Mouse (Mus musculus) forebrain, embryonic 12.5 days (tissue): ENCODE results near the gene Mrpl38. TPM values are rescaled to one million over a fixed set of nuclear protein-coding genes. Genes with fewer than 3 reads are reported as not detected.
A peak's percentile ranks its signal among the peaks of the same experiment; 100 is the strongest.
"Not testable (repeated sequence)": the region's sequence is repeated elsewhere in the genome, so short reads cannot be mapped to it uniquely, and the experiment has no call there.

Experiments used
- ATAC-seq: fragments of 200-750 bp; cut with Nextera tagmentation; 2 replicates; pipeline ENCODE4 v1.8.0; 2017; ENCODE audit warnings: moderate TSS enrichment; ENCODE audit not compliant: low FRiP score
- H3K27ac ChIP-seq: fragments of 300-500 bp; sonication (generic); 2 replicates; pipeline ENCODE4 v1.5.1; 2016; ENCODE audit warnings: mild to moderate bottlenecking
- H3K27me3 ChIP-seq: fragments of 300-500 bp; sonication (generic); 2 replicates; pipeline ENCODE4 v1.6.1; 2016; ENCODE audit warnings: mild to moderate bottlenecking
- H3K36me3 ChIP-seq: fragments of 300-500 bp; sonication (generic); replicated peaks from 2 replicates; pipeline ENCODE4 v1.6.1; 2016; ENCODE audit warnings: mild to moderate bottlenecking
- H3K4me1 ChIP-seq: fragments of 300-500 bp; sonication (generic); 2 replicates; pipeline ENCODE4 v1.6.1; 2016
- H3K4me2 ChIP-seq: fragments of 300-500 bp; sonication (generic); 2 replicates; pipeline ENCODE4 v1.6.1; 2016; ENCODE audit warnings: mild to moderate bottlenecking, moderate library complexity
- H3K4me3 ChIP-seq: fragments of 300-500 bp; sonication (generic); replicated peaks from 2 replicates; pipeline ENCODE4 v1.5.1; 2016; ENCODE audit warnings: mild to moderate bottlenecking
- H3K9ac ChIP-seq: fragments of 300-500 bp; sonication (generic); 2 replicates; pipeline ENCODE4 v1.6.1; 2016; ENCODE audit warnings: mild to moderate bottlenecking
- H3K9me3 ChIP-seq: fragments of 300-500 bp; sonication (generic); 2 replicates; pipeline ENCODE4 v1.6.1; 2016
- WGBS: fragments of 180-500 bp; shearing (Covaris S2); methylation state at CpG from one replicate; pipeline ENCODE4 v1.1.7; 2016; 5-methylcytosine and 5-hydroxymethylcytosine counted together
- polyA plus RNA-seq: library from polyadenylated mRNA; unstranded; fragments of >200 nt; fragmentation: Nextera tagmentation; extraction: Ambion mirVana; gene quantifications from 2 replicates; pipeline ENCODE4 v1.2.1, GENCODE M21; 2016

Gene Mrpl38
- polyA plus RNA-seq, 1 experiment from 2014 or later = 90.5 TPM

DNA sequence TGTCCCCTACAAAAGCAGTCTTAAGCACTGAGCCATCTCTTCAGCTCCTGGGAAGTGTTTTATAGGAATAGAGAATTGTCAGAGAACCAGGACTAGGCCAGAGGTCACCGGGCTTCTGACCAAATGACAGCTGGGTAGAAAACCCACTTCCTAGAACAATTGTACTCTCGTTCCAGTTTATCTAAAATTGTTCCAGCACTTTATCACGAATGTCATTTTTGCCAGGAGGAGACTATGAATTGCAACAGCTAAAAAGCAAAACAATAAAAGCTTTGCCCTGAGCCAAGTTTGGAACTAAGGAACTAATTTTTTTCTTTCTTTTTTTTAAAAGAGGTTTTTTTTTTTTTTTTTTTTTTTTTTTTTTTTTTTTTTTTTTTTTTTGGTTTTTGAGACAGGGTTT, 43.1 kb downstream of the Mrpl38 start:
- H3K4me3 ChIP-seq = no peak overlapping the region
- H3K9me3 ChIP-seq = no peaks in the 10 kb centered on the region
- ATAC-seq = no peak
- 79% methylated on average over 3 of the region's 3 CpGs for WGBS
- no peaks in the 10 kb centered on the region for H3K27me3 ChIP-seq
- H3K9ac ChIP-seq = no peak overlapping the region
- H3K27ac ChIP-seq = no peak overlapping the region
- no peaks in the 10 kb centered on the region for H3K36me3 ChIP-seq
- H3K4me2 ChIP-seq = no peak overlapping the region
- H3K4me1 ChIP-seq = no peaks in the 10 kb centered on the region

DNA sequence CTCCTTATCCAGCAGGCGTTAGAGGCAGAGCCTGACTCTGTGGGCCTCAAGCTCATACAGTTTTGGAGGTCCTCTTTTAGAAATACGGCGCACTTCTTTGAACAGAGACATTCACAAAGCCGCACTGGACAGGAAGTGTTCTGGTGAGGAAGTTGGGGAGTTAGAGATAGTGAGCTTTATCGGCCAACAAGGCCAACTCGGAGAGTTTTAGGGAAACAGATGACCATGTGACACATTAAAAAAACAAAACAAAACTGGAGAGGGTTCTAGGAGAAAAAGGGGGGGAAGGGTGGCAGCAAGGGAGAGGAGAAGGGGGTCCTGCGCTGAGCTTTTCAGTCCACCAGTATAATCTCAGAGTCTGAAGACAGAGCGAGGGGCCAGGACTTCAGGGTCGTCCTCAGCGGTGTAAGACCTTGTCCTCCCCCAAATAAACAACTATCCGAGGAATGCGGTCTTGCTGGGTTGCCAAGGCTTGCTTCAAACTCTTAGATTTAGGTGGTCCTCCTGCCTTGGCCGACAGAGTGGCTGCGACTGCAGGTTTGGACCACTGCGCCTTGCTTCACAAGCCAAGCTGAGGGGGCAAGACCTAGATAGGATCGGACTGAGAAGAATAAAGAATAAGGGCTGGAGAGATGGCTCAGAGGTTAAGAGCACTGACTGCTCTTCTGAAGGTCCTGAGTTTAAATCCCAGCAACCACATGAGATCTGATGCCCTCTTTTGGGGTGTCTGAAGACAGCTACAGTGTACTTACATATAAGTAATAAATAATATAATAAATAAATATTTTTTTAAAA, 44.7 kb downstream of the Mrpl38 start:
- ATAC-seq = no peak
- no peak overlapping the region for H3K27ac ChIP-seq
- 74% methylated on average over 16 of the region's 16 CpGs for WGBS

DNA sequence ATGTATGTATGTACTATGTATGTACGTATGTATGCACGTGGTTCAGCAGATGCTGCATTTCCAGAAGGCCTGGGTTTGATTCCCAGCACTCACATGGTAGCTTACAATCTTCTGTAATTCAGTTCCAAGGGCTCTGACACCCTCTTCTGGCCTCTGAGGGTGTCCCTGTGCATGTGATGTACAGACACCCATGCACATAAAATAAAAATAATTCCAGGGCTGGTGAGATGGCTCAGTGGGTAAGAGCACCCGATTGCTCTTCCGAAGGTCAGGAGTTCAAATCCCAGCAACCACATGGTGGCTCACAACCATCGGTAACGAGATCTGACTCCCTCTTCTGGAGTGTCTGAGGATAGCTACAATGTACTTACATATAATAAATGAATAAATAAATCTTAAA, 45.7 kb downstream of the Mrpl38 start:
- H3K9me3 ChIP-seq, H3K4me3 ChIP-seq, H3K9ac ChIP-seq, H3K4me2 ChIP-seq, H3K4me1 ChIP-seq, H3K27ac ChIP-seq, H3K36me3 ChIP-seq, H3K27me3 ChIP-seq, ATAC-seq: not testable (repeated sequence)
- 95% methylated on average over 6 of the region's 6 CpGs for WGBS

More for the DNA sequence above, 44.7 kb downstream of the Mrpl38 start:
- no peaks in the 10 kb centered on the region for H3K36me3 ChIP-seq
- no peaks in the 10 kb centered on the region for H3K9me3 ChIP-seq
- H3K4me2 ChIP-seq = no peak overlapping the region
- no peak overlapping the region for H3K4me3 ChIP-seq
- H3K9ac ChIP-seq = no peak overlapping the region
- H3K27me3 ChIP-seq = no peaks in the 10 kb centered on the region
- H3K4me1 ChIP-seq = no peaks in the 10 kb centered on the region

DNA sequence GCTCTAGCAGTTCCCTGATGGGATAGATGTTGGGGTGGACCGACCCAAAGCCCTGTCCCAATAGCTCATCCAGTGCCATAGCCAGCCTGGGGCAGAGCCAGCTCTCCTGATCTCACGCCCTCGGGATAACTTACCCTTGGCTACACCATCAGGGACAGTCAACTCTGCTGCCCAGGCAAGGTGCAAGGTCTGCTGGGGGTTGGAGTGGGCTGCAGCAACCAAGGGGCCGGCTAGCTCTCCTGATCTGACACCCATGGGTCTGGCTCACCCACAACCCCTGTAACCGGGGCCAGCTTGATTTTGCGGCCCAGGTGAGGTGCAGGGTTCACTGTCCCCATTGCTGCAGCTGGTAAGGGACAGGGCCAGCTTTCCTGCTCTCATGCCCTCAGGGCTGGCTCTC, 47.1 kb downstream of the Mrpl38 start:
- peaks cover 8% of the 10 kb centered on the region for H3K4me1 ChIP-seq
- H3K9me3 ChIP-seq = no peaks in the 10 kb centered on the region
- no peak overlapping the region for H3K4me2 ChIP-seq
- no peak overlapping the region for H3K9ac ChIP-seq
- ATAC-seq = no peak
- 85% methylated on average over 6 of the region's 6 CpGs for WGBS
- no peak overlapping the region for H3K27ac ChIP-seq
- H3K36me3 ChIP-seq = no peaks in the 10 kb centered on the region
- no peaks in the 10 kb centered on the region for H3K27me3 ChIP-seq
- no peak overlapping the region for H3K4me3 ChIP-seq

DNA sequence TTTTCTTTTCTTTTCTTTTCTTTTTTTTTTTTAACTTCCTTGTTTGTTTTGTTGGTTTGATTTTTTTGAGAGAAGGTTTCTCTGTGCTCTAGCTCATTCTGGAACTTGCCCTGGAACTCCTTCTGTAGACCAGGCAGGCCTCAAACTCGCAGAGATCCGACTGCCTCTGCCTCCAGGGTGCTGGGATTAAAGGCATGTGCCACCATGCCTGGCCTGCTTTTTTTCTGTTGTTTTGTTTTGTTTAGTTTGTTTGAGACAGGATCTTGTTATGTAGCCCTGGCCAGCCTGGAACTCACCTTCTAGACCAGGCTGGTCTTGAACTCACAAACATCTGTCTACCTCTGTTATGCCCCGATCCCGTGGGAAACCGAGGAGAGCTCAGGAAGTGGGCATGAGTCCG, 49.1 kb downstream of the Mrpl38 start:
- ATAC-seq = no peak
- H3K27me3 ChIP-seq = no peaks in the 10 kb centered on the region
- no peak overlapping the region for H3K9ac ChIP-seq
- no peak overlapping the region for H3K4me3 ChIP-seq
- 0 out of 2 replicates have a peak, but pooled peaks cover 3% of the 10 kb centered on the region for H3K36me3 ChIP-seq
- H3K9me3 ChIP-seq = no peaks in the 10 kb centered on the region
- no peak overlapping the region for H3K4me2 ChIP-seq
- WGBS = 94% methylated on average over 6 of the region's 6 CpGs
- peaks cover 17% of the 10 kb centered on the region for H3K4me1 ChIP-seq
- H3K27ac ChIP-seq = no peak overlapping the region

DNA sequence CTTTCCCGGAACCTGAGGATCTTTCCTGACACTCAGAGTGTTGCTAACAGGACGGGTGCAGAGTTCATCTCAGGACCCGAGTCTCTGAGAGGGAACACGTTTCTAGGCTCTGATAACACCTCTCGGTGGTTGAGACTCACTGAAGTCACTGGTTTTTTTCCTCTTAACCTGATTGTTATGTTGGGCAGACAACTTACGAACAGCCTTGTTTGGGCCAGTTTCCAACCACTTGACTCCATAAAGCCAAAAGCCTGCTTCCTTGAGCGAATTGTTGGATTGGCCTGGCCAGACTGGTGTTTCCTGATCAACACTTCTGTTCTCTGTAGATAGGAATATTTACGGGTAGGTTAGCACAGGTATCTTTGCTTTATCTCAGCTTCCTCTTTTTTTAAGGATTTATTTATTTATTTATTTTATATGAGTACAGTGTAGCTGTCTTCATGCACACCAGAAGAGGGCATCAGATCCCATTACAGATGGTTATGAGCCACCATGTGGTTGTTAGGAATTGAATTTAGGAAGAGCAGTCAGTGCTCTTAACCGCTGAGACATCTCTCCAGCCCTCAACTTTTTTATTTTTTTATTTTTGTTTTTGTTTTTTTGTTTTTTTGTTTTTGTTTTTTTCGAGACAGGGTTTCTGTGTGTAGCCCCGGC, 49.8 kb downstream of the Mrpl38 start:
- ATAC-seq = no peak
- Histone ChIP-seq H3K9me3 (no peaks in the 10 kb centered on the region), H3K4me1 (peaks cover 17% of the 10 kb centered on the region), H3K36me3 (peaks cover 5% of the 10 kb centered on the region), H3K27ac (no peak overlapping the region), H3K27me3 (no peaks in the 10 kb centered on the region), H3K4me3 (no peak overlapping the region), H3K4me2 (no peak overlapping the region), H3K9ac (no peak overlapping the region)
- 91% methylated on average over 11 of the region's 11 CpGs for WGBS

DNA sequence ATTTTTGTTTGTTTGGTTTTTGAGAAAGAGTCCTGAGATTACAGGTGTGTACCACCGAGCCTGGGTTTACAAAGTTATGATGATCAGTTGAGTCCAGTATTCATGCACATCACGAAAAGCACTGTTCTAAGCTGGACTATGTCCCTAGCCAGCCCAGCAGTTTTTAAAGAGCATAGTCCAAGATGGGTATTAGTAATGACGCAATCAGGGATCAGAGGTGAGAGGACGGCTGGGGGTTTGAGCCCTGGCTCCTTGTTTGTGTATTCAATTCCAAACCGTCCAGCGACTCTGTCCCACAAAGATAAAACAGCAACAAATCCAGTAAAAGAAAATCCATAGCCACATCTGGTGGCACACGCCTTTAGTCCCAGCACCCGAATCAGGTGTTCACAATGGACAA, 50.5 kb downstream of the Mrpl38 start:
- H3K4me3 ChIP-seq = no peak overlapping the region

DNA sequence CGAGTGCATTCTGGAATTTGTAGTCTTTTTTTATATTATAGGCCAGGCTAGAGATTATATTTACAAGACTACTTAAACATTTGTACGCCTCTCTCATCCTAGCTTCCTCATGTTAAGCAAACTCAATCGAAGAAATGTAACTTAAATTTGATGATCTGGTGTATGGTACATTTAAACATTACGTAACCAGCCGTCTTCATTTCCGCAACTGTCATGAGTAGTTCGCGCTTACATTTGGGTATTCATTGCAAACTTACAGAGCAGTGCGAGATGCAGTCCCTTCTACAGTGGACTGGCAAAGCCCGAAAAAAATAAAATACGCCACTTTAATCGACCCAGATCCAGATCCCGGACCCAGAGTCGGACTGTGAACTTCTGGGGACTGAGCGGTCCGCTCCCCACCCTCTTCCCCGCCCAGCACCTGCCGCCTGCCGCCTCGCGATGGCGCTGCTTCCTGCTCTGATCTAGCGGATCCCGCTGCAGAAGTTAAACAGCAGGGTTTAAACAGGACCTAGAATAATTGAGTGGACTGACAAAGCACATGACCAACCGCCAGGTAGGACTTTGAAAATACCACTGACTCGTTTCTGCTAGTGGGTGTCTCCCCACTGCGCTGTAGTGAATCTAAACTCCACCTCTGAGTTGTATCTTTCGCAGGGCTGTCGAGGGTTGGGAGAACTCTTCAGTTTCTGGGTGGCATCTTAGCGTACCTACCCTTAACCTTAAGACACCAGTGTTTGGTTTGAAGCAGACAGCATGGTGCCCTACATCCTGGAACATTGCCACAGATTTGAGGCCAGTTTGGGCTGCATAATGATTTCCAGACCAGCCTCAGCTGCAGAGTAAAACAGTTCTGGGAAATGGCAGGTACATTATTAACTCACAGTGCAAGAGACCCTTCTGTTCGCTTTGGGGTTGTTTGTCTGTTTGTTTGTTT, 51.2 kb downstream of the Mrpl38 start:
- peaks cover 17% of the 10 kb centered on the region for H3K4me1 ChIP-seq
- peak; percentile 82 for ATAC-seq
- H3K4me2 ChIP-seq = peak overlapping the region; percentile 51
- H3K9ac ChIP-seq = peak overlapping the region; percentile 56
- H3K9me3 ChIP-seq = no peaks in the 10 kb centered on the region
- peak overlapping the region; percentile 54 for H3K4me3 ChIP-seq
- 4% methylated on average over 31 of the region's 31 CpGs for WGBS
- peaks cover 18% of the 10 kb centered on the region for H3K36me3 ChIP-seq
- peak overlapping the region; percentile 72; the same call in 1 of the 2 replicates for H3K27ac ChIP-seq
- no peaks in the 10 kb centered on the region for H3K27me3 ChIP-seq

More for the DNA sequence above, 50.5 kb downstream of the Mrpl38 start:
- 87% methylated on average over 8 of the region's 8 CpGs for WGBS
- Histone ChIP-seq H3K27ac (no peak overlapping the region), H3K27me3 (no peaks in the 10 kb centered on the region), H3K4me2 (peak overlapping the region; percentile 51), H3K36me3 (peaks cover 12% of the 10 kb centered on the region), H3K4me1 (peaks cover 17% of the 10 kb centered on the region), H3K9me3 (no peaks in the 10 kb centered on the region), H3K9ac (no peak overlapping the region)
- no peak for ATAC-seq

DNA sequence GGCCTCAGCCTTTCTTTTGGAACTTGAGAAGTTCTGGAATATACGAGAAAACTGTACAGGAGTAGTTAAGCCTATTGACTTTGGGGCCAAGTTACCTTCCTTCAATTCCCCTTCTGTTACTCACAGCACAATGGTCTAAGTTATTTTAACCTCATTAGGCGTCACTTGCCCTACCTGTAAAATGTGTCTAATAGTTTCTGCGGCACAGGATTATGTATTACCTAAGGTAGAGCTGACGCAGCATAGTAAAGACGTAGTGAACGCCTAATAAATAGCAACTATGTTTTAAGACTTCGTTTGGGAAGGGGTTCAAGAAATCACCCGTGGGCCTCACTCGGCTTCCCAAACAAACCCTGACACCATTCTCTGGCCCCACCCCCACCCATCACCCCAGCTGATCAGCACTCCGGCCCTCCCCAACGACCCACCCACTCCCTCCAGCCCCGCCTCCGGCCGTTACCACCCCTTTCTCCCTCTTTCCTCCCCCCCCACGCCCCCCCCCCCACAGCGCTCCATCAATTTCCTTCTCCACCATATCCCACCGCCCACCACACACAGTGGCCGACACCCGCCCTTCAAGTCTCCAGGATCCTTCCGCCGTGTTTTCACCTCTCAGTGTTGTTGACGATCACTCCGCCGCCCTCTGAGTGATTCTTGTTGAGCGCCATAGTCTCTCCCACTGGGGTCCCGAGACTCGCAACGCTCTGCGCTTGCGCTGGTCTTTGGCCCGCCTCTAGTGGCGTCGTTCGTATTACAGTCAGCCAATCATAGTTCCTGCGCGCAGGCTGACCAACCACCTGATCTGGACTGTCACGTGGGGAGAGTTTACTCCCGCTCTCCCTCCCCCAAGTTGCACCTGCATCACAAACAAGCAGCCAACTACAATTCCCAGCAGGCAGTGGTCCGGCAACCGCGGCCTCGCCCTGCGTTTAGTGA, 52.1 kb downstream of the Mrpl38 start, which contains the start of gene Wbp2:
Gene Wbp2 (minus strand): TSS at position 738 of the 936 bp plus-strand sequence.
- Histone ChIP-seq H3K4me2 (peak within 1 kb of the TSS; percentile 51), H3K9ac (peak within 1 kb of the TSS; percentile 56), H3K27me3 (no peaks in the 10 kb centered on the region), H3K36me3 (peaks cover 27% of the 10 kb centered on the region), H3K4me3 (peak within 1 kb of the TSS; percentile 54), H3K27ac (peak within 1 kb of the TSS; percentile 75), H3K9me3 (no peaks in the 10 kb centered on the region), H3K4me1 (peaks cover 17% of the 10 kb centered on the region)
- peak; percentile 97 for ATAC-seq
- 5% methylated on average over 40 of the region's 43 CpGs for whole genome bisulfite sequencing

DNA sequence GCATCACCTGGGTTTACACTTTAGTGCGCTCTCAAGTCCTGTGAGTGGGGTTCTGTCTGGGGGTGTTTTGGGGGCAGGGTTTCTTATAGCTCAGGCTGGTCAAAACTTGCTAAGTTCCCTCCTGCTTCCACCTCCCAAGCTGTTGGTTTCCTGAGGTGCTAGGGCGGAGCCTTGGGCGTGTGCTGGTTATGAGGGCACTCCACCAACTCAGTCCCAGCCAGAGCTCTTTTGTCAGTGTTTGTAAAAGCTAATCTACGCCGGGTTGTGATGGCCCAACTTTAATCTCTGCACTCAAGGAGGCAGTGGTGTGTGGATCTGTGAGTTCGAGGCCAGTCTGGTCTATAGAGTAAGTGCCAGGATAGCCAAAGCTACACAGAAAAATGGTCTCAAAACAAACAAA, 54.5 kb downstream of the Mrpl38 start:
- no peak overlapping the region for H3K27ac ChIP-seq
- H3K9ac ChIP-seq = no peak overlapping the region
- no peak for ATAC-seq
- WGBS = 96% methylated on average over 6 of the region's 6 CpGs
- no peak overlapping the region for H3K4me2 ChIP-seq
- H3K36me3 ChIP-seq = peaks cover 50% of the 10 kb centered on the region
- peaks cover 20% of the 10 kb centered on the region for H3K4me1 ChIP-seq
- no peaks in the 10 kb centered on the region for H3K9me3 ChIP-seq
- no peaks in the 10 kb centered on the region for H3K27me3 ChIP-seq
- no peak overlapping the region for H3K4me3 ChIP-seq

DNA sequence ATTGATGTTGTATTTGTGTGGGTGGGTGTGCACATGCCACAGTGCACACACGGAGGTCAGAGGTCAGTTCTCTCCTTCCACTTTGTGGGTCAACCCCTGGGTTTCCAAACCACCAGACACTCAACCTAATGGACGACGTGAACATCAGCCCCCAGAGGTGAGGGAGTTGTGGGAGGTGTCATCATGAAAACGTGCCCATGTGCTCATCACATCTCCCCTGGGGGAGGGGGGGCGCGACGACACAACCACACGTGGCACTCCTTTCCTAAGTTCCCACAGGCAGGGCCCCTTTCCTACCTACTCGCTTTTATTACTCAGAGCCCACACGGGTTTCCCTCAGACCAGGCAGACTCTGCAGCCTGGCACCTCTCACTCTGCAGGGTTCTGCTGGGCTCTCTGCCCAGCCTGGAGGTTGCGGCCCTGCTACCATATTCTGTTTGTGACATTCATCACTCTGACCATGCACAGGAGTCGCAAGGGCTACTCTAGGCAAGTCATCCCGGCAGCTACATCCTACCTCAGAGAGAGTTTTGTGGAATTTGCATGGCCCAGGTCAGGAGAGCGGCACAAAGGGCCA, 55.5 kb downstream of the Mrpl38 start:
- H3K4me1 ChIP-seq = peaks cover 27% of the 10 kb centered on the region

More for the DNA sequence above, 55.5 kb downstream of the Mrpl38 start:
- Histone ChIP-seq H3K4me2 (no peak overlapping the region), H3K36me3 (peaks cover 57% of the 10 kb centered on the region), H3K27ac (no peak overlapping the region), H3K9me3 (no peaks in the 10 kb centered on the region), H3K9ac (no peak overlapping the region), H3K4me3 (no peak overlapping the region), H3K27me3 (no peaks in the 10 kb centered on the region)
- 93% methylated on average over 14 of the region's 14 CpGs for WGBS
- ATAC-seq = no peak
